Mouse (Mus musculus): ENCODE data around the gene Tmem120a. TPM values are rescaled to one million over a fixed set of nuclear protein-coding genes. Genes with fewer than 3 reads are reported as not detected.
A peak's percentile ranks its signal among the peaks of the same experiment; 100 is the strongest.

Tmem120a gene
- 88.4 and 89.2 TPM in 2 replicates for polyA plus RNA-seq (2015; fragmentation: Nextera tagmentation; extraction: Ambion mirVana)

DNA sequence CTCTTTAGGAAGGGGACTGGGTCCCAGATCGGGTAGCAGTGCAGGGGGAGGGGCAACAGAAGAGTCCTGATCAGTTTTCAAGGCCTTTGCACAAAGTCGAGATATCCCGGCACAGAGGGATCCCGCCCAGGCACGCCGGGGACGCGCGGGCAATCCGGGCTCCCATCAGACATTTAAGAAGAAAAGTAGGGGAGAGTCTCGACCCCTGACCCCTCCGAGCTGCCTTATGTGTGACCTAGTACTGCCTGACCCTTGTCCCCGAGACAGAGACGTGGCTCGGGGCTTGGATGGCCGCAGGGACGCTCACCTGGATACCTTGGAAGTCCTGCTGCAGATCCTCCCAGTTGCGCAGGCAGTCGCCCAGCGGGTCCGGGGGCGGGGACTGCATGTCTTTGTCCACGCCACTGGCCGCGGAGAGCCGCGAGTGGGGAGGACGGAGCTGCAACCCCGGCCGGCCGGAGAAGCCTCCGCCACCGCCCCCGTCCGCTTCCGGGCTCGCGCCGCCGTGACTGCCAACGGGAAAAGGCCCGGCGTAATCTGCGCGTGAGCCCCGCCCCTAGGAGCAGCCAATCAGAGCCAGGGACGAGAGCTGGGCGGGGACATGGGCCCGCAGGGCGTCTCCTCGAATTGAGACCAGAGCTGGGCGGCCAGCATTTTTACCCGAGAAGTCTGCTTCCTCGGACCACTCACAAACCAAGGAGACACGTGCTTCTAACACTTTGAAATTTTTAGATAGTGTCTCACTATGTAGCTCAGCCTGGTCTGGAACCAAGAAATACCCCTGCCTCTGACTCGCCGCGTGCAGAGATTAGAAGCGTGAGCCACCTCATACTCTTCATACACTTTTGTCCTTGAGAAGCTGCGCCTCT lies at the start of gene Tmem120a:
Gene Tmem120a (minus strand): TSS at position 708 of the 869 bp plus-strand sequence.
- Histone ChIP-seq H3K4me1 (replicated peaks) (peaks cover 18% of the 10 kb centered on the region), H3K9ac (peak within 1 kb of the TSS; percentile 78), H3K4me3 (peak within 1 kb of the TSS; percentile 73), H3K36me3 (peaks cover 11% of the 10 kb centered on the region), H3K27ac (replicated peaks) (peak within 1 kb of the TSS; percentile 59), H3K27me3 (no peaks in the 10 kb centered on the region), H3K4me2 (peak within 1 kb of the TSS; percentile 97), H3K9me3 (no peaks in the 10 kb centered on the region)
- under 1% methylated on average over 60 of the region's 60 CpGs for whole genome bisulfite sequencing
- ATAC-seq (ENCODE audit: low FRiP score, low read depth) = peak; percentile 96

DNA sequence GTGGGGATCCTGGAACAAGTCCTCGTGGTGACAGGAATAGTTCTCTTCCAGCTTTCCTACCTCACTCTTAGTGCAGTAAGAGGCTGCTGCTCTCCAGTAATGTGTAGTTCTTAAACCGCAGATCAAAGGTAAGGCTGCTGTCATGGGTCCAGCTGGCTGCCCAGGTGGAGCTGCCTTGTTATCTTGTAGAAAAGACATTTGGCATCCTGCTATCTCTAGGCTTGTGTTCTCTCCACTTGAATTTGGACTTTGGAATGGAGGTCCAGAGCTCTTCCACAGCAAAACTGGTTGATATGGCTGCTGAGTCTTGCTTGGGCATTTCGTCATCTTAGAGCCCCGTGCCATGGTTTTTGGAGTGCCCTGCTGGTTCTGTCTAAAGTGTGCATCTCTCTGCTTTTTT lies 38.7 kb upstream of the Tmem120a start:
- no peaks in the 10 kb centered on the region for H3K27me3 ChIP-seq
- no peak overlapping the region for H3K27ac ChIP-seq (replicated peaks)
- H3K9ac ChIP-seq = no peak overlapping the region
- H3K4me3 ChIP-seq = no peak overlapping the region
- no peak overlapping the region for H3K4me2 ChIP-seq
- WGBS = 94% methylated on average over 4 of the region's 4 CpGs
- H3K9me3 ChIP-seq = no peaks in the 10 kb centered on the region
- no peak for ATAC-seq (ENCODE audit: low FRiP score, low read depth)
- H3K4me1 ChIP-seq (replicated peaks) = peaks cover 19% of the 10 kb centered on the region
- H3K36me3 ChIP-seq = peaks cover 56% of the 10 kb centered on the region

DNA sequence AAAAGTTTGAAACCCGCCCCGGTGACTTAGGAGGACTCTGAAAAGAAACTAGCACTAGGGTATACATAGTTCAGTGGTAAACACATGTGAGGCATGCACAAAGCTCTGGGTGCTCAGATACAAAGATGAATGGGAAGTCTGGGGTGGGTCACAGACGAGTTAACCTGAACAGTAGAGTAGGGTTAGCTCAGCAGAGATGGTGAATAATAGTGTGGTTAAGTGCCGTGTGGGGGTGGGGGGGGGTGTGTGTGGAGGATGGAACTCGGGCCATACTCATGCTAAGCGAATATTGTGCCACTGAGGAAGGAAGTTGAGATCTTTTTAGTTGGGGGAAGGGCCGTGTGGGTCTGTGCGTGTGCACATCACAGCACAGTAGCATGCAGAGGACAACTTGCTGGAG lies 36.1 kb upstream of the Tmem120a start:
- peaks cover 30% of the 10 kb centered on the region for H3K36me3 ChIP-seq
- 79% methylated on average over 8 of the region's 8 CpGs for WGBS
- H3K27ac ChIP-seq (replicated peaks) = no peak overlapping the region
- peaks cover 25% of the 10 kb centered on the region for H3K4me1 ChIP-seq (replicated peaks)
- 0 out of 2 replicates have a peak overlapping the region, but pooled peaks have one; percentile 88 for H3K4me3 ChIP-seq
- no peaks in the 10 kb centered on the region for H3K27me3 ChIP-seq
- 0 out of 2 replicates have a peak overlapping the region, but pooled peaks have one; percentile 83 for H3K4me2 ChIP-seq
- 0 out of 2 replicates have a peak overlapping the region, but pooled peaks have one; percentile 6 for H3K9ac ChIP-seq
- ATAC-seq (ENCODE audit: low FRiP score, low read depth) = no peak
- no peaks in the 10 kb centered on the region for H3K9me3 ChIP-seq

DNA sequence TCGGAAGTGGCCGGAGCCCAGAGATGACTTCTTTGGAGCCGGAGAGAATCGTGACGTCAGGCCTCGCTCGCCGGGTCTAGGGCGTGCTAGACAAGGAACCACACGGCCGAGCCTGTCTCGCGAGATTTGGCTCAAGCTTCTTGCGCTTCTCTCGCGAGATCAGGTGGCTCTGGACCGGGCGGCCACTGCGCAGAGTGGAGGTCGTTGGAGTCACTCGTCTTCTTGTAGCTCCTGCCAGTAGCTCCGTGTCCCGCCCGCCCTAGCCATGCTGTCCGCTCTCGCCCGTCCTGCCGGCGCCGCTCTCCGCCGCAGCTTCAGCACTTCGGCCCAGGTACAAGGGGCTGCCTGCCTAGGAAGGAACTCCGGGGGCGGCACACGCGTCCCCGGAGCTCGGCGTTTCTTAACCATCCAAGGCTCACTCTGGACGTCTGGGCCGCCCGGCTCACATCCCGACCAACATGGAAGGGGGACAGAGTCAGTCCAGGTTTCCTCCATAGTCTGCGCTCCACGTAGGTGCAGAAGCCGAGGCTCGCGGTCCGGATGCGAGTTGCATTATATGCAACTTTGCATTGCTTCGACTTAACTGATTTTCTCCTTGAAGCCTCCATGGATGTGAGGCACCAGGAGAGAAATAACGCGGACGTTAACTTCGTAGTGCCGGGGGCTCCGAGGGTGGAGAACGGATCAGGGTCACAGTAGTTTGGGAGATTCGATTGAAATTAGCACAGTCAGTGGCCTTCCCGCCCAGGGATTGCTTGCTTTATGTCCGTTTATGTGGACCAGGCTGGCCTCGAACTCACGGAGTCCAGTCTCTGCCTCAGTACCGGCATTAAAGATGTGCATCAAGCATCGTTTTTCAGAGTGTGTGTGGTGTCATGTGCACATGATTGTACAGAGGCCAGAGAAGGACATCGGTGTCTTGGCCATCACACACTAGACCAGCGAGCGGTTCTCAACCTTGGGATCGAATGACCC lies 34.5 kb upstream of the Tmem120a start, which contains the start of gene Mdh2:
Gene Mdh2 (plus strand): TSS at position 10 of the 975 bp plus-strand sequence.
- Histone ChIP-seq H3K36me3 (peaks cover 15% of the 10 kb centered on the region), H3K9ac (peak within 1 kb of the TSS; percentile 98), H3K4me3 (peak within 1 kb of the TSS; percentile 88), H3K27me3 (no peaks in the 10 kb centered on the region), H3K9me3 (no peaks in the 10 kb centered on the region), H3K27ac (replicated peaks) (peak within 1 kb of the TSS; percentile 94), H3K4me1 (replicated peaks) (peaks cover 25% of the 10 kb centered on the region), H3K4me2 (peak within 1 kb of the TSS; percentile 83)
- ATAC-seq (ENCODE audit: low FRiP score, low read depth) = peak; percentile 99
- WGBS = 1% methylated on average over 70 of the region's 70 CpGs

DNA sequence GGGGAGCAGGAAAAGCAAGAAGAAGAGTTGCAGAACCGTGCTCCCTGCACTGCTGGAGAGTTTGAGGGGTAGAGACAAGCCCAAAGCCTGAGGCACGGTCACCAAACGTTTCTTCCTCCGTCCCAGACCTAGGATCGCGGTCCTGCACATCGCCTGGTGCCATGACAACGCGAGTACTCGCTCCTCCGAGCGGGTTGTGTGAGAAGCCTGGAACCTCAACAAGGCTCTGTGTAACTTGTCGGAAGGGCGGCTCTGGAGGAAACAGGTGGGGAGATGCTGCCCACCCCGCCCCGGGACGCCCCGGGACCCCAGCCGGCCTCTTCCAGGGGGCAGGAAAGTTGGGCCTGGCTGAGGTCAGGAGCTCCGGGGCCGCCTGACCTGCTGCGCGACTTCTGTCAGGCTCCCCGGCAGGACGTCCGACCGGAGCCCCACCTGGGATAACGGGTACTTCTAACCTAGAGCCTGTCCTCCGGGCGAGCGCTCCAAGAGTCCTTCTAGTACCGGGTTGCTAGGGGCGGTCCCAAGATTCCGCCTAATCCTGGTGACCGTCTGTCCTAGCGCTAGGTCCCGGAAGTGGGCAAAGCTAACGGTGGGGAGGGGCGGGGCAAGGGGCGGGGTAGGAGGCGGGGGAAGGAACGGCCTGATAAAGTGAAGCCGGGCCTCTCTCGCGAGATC lies 33.7 kb upstream of the Tmem120a start, which contains the start of gene Styxl1:
Gene Styxl1 (minus strand): TSS at position 590 of the 675 bp plus-strand sequence.
- under 1% methylated on average over 45 of the region's 45 CpGs for WGBS
- peaks cover 25% of the 10 kb centered on the region for H3K4me1 ChIP-seq (replicated peaks)
- H3K36me3 ChIP-seq = peaks cover 8% of the 10 kb centered on the region
- peak within 1 kb of the TSS; percentile 94 for H3K27ac ChIP-seq (replicated peaks)
- no peaks in the 10 kb centered on the region for H3K9me3 ChIP-seq
- H3K27me3 ChIP-seq = no peaks in the 10 kb centered on the region
- peak; percentile 93; the same call in 1 of the 2 replicates for ATAC-seq (ENCODE audit: low FRiP score, low read depth)
- peak within 1 kb of the TSS; percentile 83 for H3K4me2 ChIP-seq
- peak within 1 kb of the TSS; percentile 88 for H3K4me3 ChIP-seq
- peak within 1 kb of the TSS; percentile 98 for H3K9ac ChIP-seq

DNA sequence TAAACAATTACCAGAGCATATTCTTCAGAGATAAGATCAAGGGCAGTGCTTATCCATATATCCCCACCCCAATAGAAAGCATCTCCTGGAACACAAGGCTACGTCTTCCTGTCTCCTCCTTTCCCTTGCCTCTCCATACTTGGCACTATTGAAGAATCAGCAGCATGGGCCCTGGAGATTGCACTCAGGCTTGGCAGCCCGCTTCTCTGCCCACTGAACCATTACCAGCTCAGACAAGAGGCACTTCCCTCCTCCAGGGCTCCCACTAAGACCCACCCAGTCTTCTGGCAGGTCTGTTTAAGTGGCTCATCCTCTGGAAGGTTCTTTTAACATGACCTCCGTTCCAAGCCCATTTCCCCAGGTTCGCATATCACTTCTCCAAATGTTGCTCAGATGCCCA lies 32.3 kb upstream of the Tmem120a start:
- ATAC-seq (ENCODE audit: low FRiP score, low read depth) = no peak
- peaks cover 25% of the 10 kb centered on the region for H3K4me1 ChIP-seq (replicated peaks)
- H3K9ac ChIP-seq = no peak overlapping the region
- H3K4me2 ChIP-seq = no peak overlapping the region
- no peaks in the 10 kb centered on the region for H3K9me3 ChIP-seq
- no peak overlapping the region for H3K4me3 ChIP-seq
- H3K27ac ChIP-seq (replicated peaks) = no peak overlapping the region
- H3K36me3 ChIP-seq = peaks cover under 1% of the 10 kb centered on the region; the same call in 1 of the 2 replicates
- H3K27me3 ChIP-seq = no peaks in the 10 kb centered on the region
- WGBS = 76% methylated on average over 4 of the region's 4 CpGs

DNA sequence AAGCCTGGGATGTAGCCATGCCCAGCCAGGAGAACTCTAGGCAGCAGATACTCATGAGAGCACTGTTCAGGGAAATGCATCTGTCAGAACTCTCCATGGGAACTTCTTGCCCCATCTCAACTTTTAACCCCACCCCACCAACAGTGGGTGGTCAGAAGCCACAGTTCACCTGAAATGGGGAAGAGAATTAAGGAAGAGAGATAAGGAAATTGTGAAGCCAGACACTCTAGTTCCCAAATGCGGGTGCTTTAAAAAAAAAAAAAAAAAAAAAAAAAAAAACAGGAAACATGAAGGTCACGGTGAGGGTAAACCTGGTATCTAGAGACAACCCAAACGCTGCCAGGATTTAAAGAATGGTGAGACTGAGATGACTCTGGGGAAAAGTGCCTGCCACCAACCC lies 28.3 kb upstream of the Tmem120a start:
- Histone ChIP-seq H3K27ac (replicated peaks) (no peak overlapping the region), H3K9ac (no peak overlapping the region), H3K4me1 (replicated peaks) (peaks cover 3% of the 10 kb centered on the region), H3K9me3 (no peaks in the 10 kb centered on the region), H3K27me3 (no peaks in the 10 kb centered on the region), H3K4me2 (no peak overlapping the region), H3K4me3 (no peak overlapping the region), H3K36me3 (no peaks in the 10 kb centered on the region)
- WGBS = 84% methylated on average over 3 of the region's 3 CpGs
- no peak for ATAC-seq (ENCODE audit: low FRiP score, low read depth)

DNA sequence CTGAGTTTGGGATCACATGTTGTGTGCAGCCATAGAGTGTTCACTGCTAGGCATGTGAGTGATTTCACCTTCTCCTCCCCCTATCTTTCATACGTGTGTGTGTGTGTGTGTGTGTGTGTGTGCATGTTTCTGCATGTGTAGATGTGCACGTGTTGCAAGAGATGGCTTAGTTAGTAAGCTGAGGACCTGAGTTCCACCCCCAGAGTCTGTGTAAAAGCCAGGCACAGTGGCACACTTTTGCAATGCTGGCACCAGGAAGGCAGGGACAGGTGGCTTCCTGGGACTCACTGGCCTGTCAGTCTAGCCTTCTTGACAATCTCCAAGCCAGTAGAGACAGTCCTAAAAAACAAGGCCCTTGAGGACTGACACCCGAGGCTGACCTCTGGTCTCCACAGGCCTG lies 20.7 kb upstream of the Tmem120a start:
- Histone ChIP-seq H3K4me2 (no peak overlapping the region), H3K27ac (replicated peaks) (no peak overlapping the region), H3K9me3 (no peaks in the 10 kb centered on the region), H3K9ac (no peak overlapping the region), H3K4me3 (no peak overlapping the region), H3K4me1 (replicated peaks) (no peaks in the 10 kb centered on the region), H3K27me3 (no peaks in the 10 kb centered on the region), H3K36me3 (no peaks in the 10 kb centered on the region)
- ATAC-seq (ENCODE audit: low FRiP score, low read depth) = no peak
- WGBS = 77% methylated on average over 3 of the region's 3 CpGs

DNA sequence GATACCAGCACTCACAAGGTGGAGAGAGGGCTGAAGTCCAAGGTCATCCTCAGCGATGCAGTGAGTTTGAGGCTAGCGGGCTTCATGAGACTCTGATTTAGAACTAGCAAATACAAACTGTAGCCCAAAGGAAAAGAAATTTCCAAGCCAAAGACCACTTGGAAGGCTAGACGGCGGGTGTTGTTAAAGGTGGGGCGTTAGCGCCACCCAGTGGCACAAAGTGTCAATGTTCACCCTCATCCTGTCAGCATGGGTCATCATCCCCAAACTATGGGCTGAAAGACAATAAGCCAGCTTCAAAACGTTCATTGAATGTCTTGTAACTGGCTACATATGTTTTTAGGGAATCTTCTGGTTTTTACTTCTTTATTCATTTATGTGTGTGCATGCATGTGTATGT lies 19.3 kb upstream of the Tmem120a start:
- no peaks in the 10 kb centered on the region for H3K36me3 ChIP-seq
- H3K4me2 ChIP-seq = no peak overlapping the region
- no peak overlapping the region for H3K9ac ChIP-seq
- 5% methylated on average over 7 of the region's 7 CpGs for WGBS
- ATAC-seq (ENCODE audit: low FRiP score, low read depth) = no peak; the same call in 1 of the 2 replicates
- no peak overlapping the region for H3K4me3 ChIP-seq
- H3K4me1 ChIP-seq (replicated peaks) = no peaks in the 10 kb centered on the region
- no peak overlapping the region for H3K27ac ChIP-seq (replicated peaks)
- no peaks in the 10 kb centered on the region for H3K27me3 ChIP-seq
- no peaks in the 10 kb centered on the region for H3K9me3 ChIP-seq

DNA sequence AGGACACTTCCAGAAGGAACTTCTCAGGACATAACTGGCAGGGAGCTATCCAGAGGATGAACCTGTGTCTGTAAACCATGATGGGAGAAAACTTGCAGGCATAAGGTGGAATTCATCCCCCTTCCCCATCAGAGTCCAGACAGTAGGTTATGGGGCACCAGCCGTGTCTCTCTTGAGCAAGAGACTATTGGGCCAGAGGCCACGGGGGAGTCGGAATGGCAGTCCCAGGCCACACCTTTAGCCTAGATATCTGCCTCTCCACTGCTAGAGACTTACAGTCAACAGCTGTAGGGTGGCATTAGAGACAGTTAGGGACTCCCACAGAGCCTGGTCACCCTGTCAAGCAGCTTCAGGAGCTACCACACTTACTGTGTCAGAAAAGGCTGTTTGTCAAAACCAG lies 17.6 kb upstream of the Tmem120a start:
- Histone ChIP-seq H3K9ac (no peak overlapping the region), H3K27ac (replicated peaks) (no peak overlapping the region), H3K36me3 (no peaks in the 10 kb centered on the region), H3K4me2 (no peak overlapping the region), H3K4me1 (replicated peaks) (no peaks in the 10 kb centered on the region), H3K9me3 (no peaks in the 10 kb centered on the region), H3K4me3 (no peak overlapping the region), H3K27me3 (no peaks in the 10 kb centered on the region)
- ATAC-seq (ENCODE audit: low FRiP score, low read depth) = no peak
- 89% methylated on average over 3 of the region's 3 CpGs for WGBS

DNA sequence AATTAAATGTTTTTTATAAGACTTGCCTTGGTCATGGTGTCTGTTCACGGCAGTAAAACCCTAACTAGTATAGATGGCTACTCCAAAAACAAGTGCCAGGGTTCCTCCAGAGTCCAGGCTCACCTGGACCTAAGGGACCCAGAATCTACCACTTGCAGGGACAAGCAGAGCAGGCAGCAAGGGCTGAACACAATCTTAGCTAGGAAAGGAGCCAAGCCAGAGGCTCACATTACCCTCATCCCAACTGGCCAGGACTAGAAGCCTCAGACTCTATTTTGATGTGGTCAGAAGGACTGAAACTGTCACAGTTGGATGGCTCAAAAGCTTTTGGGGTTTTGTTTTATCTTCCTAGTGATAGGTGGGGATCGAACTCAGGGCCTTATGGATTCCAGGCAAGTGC lies 7.3 kb upstream of the Tmem120a start:
- Histone ChIP-seq H3K4me1 (replicated peaks) (no peaks in the 10 kb centered on the region), H3K27ac (replicated peaks) (no peak overlapping the region), H3K4me3 (no peak overlapping the region), H3K9ac (no peak overlapping the region), H3K9me3 (no peaks in the 10 kb centered on the region), H3K36me3 (no peaks in the 10 kb centered on the region), H3K27me3 (no peaks in the 10 kb centered on the region), H3K4me2 (no peak overlapping the region)
- no peak for ATAC-seq (ENCODE audit: low FRiP score, low read depth)
- WGBS = 81% methylated on average over 2 of the region's 2 CpGs

Data from hindbrain, embryonic 15.5 days (tissue).